Mouse (Mus musculus): Measurements from ENCODE around the gene Gm10645.

The Gm10645 gene

GRCm38 (mm10) chr8:83167932-83168331 lies 2.0 kb upstream of the Gm10645 start:
- DNase-seq, result no peak

- DNase-seq, result peak; percentile 55
Measured at GRCm38 (mm10) chr8:83165235-83165930, 587 bp downstream of the Gm10645 start, which contains the start of gene Tbc1d9. Gene Tbc1d9 (plus strand): TSS chr8:83165352.

GRCm38 (mm10) chr8:83160613-83161012 lies 5.4 kb downstream of the Gm10645 start:
- no peak for DNase-seq

GRCm38 (mm10) chr8:83159615-83160014 lies 6.4 kb downstream of the Gm10645 start:
- DNase-seq, result no peak

DNA sequence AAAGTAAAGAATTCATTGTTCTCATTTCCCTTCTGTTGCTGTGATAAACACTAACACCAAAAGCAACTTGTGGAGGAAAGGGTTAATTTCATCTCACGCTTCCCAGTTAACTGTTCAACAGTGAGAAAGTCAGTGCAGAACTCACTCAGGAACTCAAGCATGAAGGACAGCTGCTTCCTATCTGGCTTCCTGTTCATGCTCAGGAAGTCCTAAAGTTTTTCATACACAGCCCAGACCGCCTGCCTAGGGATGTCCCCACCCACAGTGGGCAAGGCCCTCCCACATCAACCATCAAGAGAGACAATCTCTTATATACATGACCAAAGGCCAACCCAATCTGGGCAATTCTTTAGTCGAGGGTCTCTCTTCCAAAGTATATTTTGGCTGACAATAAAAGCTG lies 7.0 kb downstream of the Gm10645 start:
- no peak for DNase-seq

GRCm38 (mm10) chr8:83155110-83155509 lies 10.9 kb downstream of the Gm10645 start:
- DNase-seq, result no peak

- DNase-seq, result no peak
Measured at GRCm38 (mm10) chr8:83152470-83152869, 13.5 kb downstream of the Gm10645 start.

- DNase-seq, result no peak
Measured at GRCm38 (mm10) chr8:83152055-83152454, 13.9 kb downstream of the Gm10645 start.

DNA sequence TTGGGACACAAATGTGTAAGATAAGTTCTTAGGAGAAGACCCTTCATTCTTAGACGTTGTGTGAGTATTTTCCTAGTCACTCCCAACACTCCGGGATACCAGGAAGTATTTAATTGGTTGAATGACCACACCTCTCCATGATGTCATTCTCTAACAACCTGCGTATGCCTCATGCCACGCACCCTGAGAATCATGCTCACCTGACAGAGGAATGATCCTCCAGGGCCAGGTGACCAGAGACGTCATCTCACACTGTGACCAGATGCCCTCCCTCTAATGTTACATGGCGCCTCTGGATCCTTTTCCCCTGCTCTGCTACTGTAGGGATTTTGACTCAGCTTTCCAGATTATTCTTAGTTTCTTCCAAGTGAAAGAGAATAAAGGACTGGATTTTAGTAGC lies 16.8 kb downstream of the Gm10645 start:
- no peak for DNase-seq

DNA sequence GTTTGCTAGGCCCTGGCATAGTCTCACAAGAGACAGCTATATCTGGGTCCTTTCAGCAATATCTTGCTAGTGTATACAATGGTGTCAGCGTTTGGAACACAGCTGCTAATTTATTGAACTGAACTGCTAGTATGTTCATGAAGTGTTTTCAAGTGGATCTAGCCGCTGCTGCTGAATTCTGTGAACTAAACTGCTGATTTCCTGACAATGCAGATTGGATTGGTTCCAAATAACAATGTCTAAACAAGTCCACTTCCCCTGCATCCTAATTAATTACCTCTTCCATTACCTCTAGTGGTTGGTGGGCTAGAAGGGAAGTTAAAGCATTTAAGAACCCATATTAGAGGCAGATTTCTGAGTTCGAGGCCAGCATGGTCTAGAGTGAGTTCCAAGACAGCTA lies 20.5 kb downstream of the Gm10645 start:
- no peak for DNase-seq

GRCm38 (mm10) chr8:83144601-83145000 lies 21.4 kb downstream of the Gm10645 start:
- no peak for DNase-seq

DNA sequence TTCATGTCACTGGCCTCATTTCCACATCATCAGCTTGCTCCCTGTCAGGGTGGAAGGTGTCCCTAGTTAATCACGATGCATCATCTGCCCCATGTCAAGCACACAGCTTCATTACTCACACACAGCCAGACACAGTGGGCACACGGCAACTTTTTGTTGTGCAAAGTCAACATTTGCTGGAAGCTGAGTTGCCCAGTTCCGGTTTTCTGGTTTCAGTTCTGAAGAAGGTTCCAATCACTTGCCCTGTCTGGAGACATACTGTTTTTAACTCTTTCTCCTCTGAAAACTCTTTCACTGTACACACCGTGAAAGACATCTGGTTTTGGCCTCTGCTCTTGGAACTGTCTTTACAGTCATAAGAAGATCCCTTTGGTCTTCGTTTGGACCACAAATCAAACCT lies 24.6 kb downstream of the Gm10645 start:
- no peak for DNase-seq

DNA sequence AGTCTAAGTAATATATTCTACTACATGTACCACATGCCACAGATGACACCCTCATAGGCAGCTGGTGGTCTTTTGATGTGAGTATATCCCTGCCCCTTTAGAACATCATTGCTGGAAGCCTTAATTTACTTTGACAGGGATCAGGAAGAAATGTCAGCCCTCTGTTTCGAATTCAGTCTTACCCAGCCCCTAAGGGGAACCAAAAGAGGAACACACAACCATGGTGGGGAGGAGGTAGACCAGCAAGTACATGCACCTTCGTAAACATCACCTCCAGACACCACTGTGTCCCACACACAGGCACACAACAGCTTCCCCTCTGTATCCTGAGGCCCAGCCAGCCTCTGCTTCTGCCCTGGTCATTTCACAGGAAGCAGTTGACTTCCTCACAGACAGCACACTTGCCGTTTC lies 25.3 kb downstream of the Gm10645 start:
- peak; percentile 5 for DNase-seq

GRCm38 (mm10) chr8:83140068-83140467 lies 25.9 kb downstream of the Gm10645 start:
- peak; percentile 4 for DNase-seq

DNA sequence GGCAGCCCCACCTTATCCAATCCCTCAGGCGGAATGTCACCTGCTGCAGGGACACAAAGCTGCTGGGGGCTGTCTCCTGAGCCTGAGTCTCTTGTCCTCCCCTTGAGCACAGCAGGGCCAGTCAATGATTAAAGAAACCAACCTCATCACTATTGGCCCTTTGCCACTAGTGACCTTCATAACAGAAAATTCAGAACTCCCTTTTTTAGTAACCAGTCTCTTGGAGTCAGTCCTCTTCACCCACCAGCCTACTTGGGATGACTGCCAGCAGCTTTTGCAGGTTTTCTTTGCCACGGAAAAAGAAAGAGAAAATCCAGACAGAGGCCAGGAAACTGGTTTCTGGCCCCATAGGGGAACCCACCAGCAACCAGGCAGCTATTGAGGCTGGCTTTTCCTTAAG lies 30.9 kb downstream of the Gm10645 start:
- peak; percentile 62 for DNase-seq
